Mouse (Mus musculus): ENCODE measurements around the gene Uqcrc1.
A peak's percentile ranks its signal among the peaks of the same experiment; 100 is the strongest.

Uqcrc1 gene

DNA sequence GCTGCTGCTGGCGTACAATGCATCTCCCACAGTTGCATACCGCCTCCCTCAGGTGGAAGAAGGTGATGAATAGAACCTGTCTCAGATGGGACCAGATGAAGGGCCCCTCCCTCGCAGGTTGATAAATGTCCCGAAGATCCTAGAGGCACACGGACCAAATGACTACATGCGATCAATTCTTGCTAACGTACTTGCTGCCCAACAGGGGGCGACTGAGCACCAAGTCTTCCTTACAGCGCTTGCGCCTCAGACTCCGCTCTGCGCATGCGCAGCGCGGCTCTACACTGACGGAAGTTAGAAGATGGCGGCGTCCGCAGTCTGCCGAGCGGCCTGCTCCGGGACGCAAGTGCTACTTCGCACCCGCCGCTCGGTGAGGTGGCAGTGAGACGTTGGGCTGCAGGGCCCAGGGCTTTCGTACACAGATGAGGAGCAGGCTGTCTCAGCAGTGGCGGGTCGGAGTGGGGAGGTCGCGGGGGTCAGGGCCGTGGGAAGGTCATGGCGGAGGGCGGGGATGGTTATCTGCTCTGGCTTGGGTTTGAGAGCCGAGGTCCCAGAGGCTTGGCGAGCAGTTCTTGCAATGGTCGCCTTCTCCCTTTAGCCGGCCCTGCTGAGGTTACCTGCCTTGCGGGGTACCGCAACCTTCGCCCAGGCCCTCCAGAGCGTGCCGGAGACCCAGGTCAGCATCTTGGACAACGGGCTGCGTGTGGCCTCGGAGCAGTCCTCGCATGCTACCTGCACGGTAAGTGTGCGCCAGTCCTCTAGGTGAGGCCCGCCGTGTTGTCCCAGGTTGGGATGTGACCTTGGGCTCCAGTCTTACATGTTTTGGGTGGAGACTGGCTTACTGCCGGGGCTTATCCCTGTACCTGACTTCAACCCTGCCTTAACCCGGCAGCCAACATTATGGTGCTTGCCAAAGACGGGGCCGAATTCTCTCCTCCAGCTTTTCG, at the start of gene Uqcrc1:
Gene Uqcrc1, plus strand, starts transcription at position 216 of the 947 bp plus-strand sequence.
- DNase-seq (ENCODE audit: low read depth, low spot score): peak; percentile 98

DNA sequence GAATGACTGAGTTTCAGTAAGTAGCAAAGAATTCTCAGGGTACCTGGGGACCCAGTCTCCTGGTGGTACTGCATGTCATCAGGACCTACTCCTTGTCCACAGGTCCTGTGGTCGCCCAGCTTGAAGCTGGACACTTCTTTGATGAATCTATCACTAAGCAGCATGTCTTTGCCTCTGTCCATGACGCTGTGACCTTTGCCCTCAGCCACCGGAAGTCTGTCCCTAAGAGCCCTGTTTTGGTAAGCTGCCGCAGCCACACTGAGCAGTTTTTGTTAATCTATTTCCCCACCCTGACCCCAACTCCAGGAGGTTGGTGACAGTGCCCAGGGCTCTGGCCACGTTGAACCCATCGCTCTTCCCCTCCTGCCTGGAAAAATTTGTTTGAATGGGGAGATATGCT, 24.1 kb upstream of the Uqcrc1 start:
- no peak for DNase-seq (ENCODE audit: low read depth, low spot score)

DNA sequence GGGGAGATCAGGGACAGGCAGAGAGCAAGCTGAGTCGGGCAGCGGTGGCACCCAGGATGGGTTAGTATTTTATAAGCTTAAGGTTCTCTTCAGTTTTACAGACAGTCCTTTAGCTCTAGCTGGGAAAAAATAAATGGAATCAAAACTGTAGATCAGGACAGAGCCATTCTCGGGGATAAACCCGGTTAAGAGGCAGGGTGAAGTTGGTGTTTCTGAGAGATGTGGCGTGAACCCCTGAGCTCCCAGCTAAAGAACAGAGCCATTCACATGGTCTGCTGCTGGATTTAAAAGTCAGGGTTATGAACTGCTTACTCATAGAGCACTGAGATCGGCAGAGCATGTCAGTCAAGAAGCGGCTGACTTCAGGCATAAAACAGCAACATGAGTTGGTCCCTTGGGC, 23.3 kb upstream of the Uqcrc1 start:
- DNase-seq (ENCODE audit: low read depth, low spot score): no peak

DNA sequence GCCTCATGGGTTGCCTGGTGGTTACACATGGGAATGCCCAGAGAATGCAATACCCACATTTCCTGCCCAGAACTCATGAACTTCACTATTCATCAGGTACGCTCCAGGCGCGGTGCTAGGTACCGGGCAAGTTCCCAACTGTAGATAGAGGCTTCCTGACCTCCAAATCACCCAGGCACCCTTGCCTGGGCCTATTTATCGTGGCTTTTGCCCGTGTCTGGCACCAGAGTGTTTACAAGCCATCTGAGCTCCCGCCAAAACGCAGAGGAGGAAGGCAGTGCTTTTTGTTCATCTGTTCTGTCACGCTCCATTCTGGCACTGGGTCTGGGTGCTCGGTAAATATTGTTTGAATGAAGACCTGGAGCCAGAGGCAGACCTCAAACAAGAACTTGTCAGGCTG, 22.8 kb upstream of the Uqcrc1 start:
- DNase-seq (ENCODE audit: low read depth, low spot score): no peak

DNA sequence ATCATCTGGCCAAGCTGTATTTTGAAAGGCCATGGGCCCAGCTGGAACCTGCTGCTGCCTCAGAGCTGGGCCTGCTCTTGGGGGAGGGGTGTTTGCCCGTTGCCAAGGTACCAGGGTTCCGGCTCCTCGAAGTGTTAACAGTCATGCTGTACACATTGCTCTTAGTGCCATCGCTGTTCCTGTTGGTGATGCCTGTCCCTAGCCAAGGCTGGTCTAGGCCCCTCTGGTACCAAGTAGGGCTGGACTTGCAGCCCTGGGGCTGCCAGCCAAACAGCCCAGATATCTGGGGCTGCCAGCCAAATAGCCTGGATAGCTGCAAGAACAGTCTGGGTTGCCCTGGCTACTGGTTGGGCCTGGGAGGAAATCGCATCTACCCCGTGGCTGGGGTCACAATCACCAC, 21.9 kb upstream of the Uqcrc1 start, which contains the start of gene Tmem89:
Gene Tmem89, plus strand, starts transcription at position 129 of the 400 bp plus-strand sequence.
- no peak for DNase-seq (ENCODE audit: low read depth, low spot score)

DNA sequence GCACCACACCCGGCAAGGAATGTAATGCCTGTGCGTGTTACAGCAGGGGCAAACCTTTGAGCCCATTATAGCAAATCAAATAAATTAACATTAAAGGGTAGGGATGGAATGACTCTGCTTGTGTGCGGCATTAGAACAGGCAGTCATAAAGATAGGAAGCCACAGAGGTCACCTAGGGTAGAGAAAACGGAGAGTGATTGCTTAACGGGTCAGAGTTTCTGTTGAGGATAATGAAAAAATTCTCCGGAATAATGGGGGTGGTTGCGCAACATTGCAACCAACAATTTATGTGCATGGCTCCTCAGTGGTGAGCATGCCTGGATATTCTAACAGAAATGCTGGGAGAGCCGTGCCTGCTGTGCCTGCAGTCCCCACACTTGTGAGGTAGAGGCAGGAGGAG, 10.5 kb upstream of the Uqcrc1 start:
- DNase-seq (ENCODE audit: low read depth, low spot score): no peak

DNA sequence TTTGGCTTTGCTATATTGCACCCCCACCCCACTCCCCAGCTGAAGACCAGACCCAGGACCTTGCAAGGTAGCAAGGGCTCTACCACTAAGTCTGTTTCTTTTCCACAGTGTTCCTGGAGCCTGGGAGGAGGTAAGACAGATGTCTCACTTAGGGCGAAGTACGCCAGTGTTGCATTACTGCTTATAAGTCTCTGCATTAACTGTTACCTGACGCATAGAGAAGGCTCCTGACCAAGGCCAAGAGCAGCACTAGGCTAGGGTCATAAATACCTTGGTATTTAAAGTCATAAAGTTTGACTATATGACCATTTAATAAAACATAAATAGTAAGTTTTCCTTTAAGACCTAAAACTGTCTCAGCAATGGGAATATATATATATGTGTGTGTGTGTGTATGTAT, 8.0 kb upstream of the Uqcrc1 start:
- DNase-seq (ENCODE audit: low read depth, low spot score): no peak

DNA sequence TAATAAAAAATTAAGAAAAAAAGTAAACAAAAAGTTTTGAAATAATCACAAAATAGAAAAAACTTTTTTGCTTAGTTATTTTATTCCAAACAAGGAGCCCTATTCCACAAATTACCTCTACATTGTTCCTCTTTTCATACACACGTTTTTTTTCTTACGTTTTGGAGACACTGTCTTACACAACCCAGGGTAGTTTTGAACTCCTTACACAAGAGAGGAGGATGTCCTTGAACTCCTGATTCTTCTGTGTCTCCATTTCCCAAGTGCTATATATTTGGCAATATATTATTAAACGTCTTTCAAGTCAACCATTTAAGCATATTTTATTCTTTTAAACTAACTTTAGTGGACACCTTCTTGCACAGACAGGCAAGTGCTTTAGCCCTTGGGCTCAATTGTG, 442 bp upstream of the Uqcrc1 start:
- DNase-seq (ENCODE audit: low read depth, low spot score): no peak

DNA sequence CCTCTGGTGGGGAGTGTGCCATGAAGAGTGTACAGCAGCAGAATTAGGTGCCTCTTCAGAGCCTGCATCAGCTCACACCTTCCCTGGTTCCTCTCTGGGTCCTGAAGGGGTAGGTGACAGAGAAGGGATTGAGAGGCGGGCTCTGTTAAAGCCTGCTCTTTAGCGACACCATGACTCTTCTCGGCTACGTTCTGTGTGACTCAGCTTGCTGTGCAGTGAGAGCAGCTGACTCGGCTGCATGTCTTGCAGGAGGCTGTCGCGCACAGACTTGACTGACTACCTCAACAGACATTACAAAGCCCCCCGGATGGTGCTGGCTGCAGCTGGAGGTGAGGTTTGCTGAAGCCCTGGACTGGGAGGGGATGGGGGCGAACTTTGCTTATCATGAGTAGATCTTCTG, 8.7 kb downstream of the Uqcrc1 start:
- DNase-seq (ENCODE audit: low read depth, low spot score): no peak

DNA sequence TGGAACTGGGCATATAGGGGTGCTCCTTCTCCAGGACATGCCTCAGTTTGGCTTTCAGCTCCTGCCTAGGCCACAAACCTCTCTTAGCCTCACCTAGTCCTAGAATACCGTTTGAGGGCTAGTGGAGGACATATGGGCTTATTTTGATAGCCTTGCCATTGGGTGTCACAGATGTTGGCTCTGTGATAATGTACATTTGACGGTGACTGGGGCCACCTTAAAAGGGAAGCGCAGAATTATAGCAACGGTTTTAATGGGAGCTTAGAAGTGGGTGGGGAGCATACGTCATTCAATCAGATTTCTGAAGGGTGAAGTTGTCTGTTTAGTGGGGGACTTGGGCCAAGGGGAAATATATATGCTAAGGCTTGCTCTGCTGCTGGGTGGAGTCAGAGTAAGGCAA, 9.2 kb downstream of the Uqcrc1 start:
- DNase-seq (ENCODE audit: low read depth, low spot score): no peak

DNA sequence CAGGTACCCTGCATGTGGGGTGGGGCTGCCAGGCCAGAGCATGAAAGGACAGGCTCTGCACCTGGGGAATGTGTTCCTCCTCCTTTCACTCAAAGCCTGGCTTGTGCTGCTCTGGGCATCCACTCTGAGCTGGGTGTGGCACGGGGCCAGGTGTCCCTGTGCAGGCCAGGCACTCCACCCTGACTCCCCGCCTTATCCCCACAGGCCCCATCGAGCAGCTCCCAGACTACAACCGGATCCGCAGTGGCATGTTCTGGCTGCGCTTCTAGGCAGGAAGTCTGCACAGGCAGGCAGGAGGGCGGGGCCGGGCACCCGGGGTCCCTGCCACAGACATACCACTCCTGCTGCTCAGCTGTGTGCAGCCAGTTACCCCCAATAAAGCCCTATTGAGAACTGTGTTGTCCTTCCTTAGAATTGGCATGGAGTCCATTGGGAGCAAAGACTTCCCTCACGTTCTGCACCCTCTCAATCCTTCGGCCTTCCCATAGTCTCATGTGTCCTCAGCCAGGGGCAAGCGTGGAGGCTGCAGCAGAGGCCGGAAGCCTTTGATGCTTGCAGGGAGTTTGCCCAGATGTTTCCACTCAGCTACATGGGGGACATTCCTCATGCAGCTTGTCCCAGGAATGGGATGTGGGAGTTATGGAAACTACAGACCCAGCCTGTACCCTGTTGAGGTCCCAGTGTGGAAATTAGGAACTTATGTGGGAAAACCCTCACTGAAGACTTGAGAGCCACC, 13.0 kb downstream of the Uqcrc1 start:
- no peak for DNase-seq (ENCODE audit: low read depth, low spot score)

DNA sequence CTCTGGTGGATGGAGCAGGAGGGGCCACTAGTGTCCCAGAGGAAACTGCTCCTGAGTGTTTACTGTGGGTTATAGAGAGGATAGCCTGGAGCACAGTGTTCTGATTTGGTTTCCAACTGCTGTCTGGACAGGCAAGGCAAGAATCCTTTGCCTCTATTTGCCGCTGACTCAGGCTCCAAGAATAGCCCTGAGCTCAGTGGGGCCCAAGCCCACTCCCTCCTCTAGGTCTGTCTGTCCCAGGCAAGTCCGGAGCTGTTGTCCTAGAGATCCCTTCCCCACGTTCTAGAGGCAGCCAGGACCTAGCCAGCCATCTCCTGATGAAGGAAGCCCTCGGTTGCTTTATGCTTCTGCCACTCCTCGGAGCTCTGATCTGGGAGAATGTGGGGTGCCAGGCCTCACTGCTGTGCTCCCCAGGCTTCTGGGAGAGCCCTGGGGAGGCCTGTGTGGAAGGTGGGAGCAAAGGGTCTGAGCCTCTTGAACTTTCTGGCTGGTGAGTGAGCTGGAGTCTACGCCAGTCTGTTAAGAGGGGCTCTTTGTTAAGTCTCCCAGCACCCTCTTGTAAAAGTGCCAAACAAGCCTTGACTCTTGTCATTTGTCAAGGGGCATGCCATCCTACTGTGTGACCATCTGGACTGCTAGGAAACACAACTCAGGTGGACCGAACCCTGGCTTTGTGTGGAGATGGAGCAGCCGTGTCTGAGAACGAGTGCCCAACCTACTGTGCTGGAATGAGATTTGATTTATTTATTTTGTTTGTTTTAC, 13.7 kb downstream of the Uqcrc1 start:
- DNase-seq (ENCODE audit: low read depth, low spot score): no peak

DNA sequence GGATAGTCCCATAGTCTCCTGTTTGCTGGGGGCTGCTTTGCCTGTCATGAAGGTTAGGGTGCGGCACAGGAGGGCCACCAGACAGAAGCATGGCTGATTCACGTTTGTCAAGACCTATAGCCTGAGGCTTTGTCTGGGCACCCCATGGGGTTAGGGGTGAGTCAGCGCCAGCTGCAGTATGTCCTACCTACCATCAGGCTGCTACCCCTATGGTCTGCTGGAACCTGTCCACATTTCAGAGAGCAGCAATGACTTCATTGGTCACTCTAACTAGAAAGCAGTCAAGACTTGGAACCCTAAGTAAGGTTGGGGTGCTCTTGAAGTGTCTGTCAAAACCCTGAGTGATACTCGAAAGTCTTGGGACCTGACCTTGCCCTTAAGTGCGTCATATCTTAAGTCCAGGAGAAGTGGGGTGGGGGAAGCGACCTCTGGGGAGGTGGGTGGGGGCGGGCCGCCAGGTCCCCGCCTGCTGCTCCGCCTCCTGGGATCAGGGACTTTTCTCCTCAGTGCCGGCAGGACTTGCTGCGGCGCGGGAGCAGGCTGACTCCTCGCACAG, 16.7 kb downstream of the Uqcrc1 start, which contains the start of gene Col7a1:
Gene Col7a1, plus strand, starts transcription at position 506 of the 556 bp plus-strand sequence.
- DNase-seq (ENCODE audit: low read depth, low spot score): no peak

DNA sequence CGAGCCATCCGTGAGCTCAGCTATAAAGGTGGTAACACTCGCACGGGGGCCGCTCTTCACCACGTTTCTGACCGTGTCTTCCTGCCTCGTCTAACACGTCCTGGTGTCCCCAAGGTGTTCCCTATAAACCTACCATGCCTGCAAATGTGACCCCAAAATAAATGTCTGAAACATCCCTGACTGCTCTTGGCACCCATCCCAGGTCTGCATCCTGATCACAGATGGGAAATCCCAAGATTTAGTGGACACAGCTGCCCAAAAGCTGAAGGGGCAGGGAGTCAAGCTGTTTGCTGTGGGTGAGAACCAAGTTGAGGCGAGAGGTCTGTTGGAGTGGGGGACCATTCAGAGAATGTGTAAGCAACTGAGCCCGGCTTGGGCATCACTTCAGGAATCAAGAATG, 18.8 kb downstream of the Uqcrc1 start:
- DNase-seq (ENCODE audit: low read depth, low spot score): no peak

DNA sequence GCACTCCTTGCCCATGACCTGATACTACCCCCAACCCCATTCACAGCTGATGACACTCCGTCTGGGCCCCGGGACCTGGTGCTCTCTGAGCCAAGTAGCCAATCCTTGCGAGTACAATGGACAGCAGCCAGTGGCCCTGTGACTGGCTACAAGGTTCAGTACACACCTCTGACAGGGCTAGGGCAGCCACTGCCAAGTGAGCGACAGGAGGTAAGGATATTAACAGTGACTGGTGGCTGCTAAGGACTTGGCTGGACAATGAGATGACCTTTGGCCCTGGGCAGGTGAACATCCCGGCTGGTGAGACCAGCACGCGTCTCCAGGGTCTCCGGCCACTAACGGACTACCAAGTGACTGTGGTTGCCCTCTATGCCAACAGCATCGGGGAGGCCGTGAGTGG, 19.4 kb downstream of the Uqcrc1 start:
- DNase-seq (ENCODE audit: low read depth, low spot score): no peak

DNA sequence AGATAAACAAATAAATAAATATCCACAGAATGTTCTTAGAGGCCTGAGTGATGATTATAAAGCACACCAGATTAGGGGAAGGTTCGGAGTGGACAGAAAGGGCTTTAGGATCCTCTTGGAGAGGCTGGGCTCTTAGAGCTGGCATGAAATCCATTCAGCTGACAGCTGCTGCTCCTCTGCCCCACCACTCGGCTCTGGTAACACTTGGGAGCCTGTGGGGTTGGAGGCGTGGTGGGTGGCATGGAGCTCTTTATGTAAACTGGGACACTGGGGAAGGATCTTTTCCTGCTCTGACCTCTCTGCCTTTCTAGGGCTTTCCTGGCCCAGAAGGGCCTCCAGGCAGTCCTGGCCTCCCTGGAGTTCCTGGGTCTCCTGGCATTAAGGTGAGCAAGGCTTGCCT, 27.1 kb downstream of the Uqcrc1 start:
- no peak for DNase-seq (ENCODE audit: low read depth, low spot score)

DNA sequence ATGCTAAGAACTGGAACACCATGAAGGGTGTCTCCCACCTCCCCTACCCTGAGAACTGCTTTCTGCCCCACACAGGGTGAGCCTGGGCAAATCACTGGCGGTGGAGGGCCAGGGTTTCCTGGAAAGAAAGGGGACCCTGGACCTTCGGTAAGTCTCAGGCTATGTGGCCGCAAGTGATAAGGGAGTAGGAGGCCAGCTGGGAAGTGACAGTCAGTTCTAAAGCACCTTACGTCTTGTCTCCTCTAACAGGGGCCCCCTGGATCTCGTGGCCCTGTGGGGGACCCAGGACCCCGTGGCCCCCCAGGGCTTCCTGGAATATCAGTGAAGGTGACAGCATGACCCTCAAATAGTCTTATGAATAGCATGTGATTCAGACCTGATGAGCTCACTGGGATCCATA, 27.9 kb downstream of the Uqcrc1 start:
- no peak for DNase-seq (ENCODE audit: low read depth, low spot score)

DNA sequence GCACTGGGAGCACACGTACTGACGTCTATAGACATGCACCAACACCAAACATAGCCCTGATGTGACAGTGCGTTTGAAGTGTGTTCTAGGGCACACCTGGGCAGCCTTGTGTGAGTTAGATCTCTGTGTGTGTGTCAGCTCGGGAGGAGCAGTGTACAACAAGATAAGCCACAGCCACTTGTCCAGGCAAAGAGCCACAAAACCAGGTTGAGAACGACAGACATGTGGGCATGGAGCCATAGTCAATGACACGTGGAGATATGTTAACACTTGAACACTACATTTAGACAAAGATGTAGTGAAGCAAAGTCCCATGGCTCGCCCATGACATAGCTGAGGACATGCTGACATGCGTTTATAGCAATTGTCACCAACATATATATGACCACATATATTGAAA, 34.2 kb downstream of the Uqcrc1 start:
- no peak for DNase-seq (ENCODE audit: low read depth, low spot score)

DNA sequence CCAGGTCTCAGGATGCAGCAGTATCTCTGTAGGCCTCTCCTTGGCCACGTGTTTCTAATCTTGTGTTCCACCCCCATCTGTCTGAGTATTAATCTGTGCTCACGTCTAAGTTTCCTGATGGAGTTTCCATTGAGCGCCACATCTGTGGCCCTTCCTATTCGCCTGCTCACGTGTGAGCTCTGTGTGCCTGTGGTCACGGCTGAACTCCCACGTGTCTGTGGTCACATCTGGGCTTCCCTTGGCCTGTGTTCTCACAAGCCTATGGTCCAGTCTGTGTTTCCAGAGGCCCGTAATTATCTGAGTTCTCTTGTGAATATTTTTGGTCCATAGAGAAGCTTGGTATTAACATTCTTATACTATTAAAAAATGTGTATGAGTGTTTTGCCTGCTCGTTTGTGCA, 40.0 kb downstream of the Uqcrc1 start:
- DNase-seq (ENCODE audit: low read depth, low spot score): no peak

DNA sequence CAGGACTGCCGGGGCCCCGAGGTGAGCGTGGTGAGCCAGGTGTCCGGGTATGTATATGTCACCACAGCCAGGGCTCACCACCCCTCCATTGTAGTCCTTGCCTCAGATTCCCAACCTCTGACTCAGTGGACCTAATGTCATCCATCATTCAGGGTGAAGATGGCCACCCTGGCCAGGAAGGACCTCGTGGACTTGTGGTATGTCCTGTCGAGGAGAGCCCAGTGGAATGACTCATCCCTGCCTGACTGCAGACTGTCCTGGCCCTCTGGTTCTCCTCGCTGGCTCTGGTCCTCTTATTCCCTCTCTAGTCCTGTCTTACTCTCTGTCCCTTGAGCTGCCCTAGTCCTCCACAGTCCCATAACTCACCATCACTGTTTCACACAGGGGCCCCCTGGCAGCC, 41.5 kb downstream of the Uqcrc1 start:
- no peak for DNase-seq (ENCODE audit: low read depth, low spot score)

DNA sequence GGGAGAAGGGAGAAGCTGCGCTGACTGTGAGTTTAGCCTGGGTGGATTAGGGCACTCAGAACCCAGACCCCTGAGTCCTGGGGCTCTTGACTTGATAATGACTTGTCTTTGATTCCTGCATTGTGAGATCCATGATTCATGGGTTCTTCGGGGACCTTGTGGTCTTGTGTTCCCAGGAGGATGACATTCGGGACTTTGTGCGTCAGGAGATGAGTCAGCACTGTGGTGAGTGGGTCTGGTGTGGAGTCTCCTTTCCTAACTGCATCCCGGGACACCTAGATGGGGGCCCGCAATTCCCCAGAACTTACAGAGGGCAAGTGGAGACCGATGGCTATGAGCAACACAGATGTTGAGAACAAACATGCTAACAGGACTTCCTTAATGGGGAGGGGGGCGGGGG, 46.1 kb downstream of the Uqcrc1 start:
- no peak for DNase-seq (ENCODE audit: low read depth, low spot score)

DNA sequence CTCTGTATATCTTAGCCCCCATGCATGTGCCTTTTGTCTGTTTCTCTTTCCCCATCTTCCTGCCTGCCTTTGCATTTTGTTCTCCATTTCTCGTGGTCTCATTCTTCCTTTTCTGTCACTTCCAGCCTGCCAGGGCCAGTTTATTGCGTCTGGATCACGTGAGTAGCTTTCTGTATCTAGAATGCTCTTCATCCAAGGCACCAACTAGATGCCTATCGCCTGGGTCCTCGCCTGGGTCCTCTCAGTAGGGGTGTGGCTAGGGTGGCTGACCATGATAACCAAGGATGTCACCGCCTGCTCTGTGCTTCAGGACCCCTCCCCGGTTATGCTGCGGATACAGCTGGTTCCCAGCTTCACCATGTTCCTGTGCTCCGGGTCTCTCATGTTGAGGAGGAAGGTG, 46.8 kb downstream of the Uqcrc1 start:
- no peak for DNase-seq (ENCODE audit: low read depth, low spot score)

All from retina, adult 2 months (tissue).